Mouse (Mus musculus) ES-Bruce4 (cell line): ENCODE data around the gene Zeb2. TPM values are rescaled to one million over a fixed set of nuclear protein-coding genes. Genes with fewer than 3 reads are reported as not detected.

ENCODE experiments used
- H3K27ac ChIP-seq: 2 replicates; pipeline ENCODE4 v1.5.1; 2012; ENCODE audit warnings: low read length, inconsistent platforms; ENCODE audit not compliant: insufficient read depth
- H3K27me3 ChIP-seq: 2 replicates; pipeline ENCODE4 v1.6.1; 2012; ENCODE audit warnings: mild to moderate bottlenecking, low read length, inconsistent platforms; ENCODE audit not compliant: control insufficient read depth, poor library complexity, insufficient read depth, severe bottlenecking
- H3K36me3 ChIP-seq: 2 replicates; pipeline ENCODE4 v1.6.1; 2012; ENCODE audit warnings: inconsistent platforms, mild to moderate bottlenecking, low read length, moderate library complexity; ENCODE audit not compliant: control insufficient read depth, poor library complexity, insufficient read depth, severe bottlenecking
- H3K4me1 ChIP-seq: one replicate; pipeline ENCODE4 v1.8.1; 2011; ENCODE audit warnings: low read length; ENCODE audit not compliant: control insufficient read depth, insufficient read depth
- H3K4me3 ChIP-seq: 2 replicates; pipeline ENCODE4 v1.5.1; 2011; ENCODE audit warnings: low read depth, mild to moderate bottlenecking, low read length
- H3K9ac ChIP-seq: 2 replicates; pipeline ENCODE4 v1.6.1; 2012; ENCODE audit warnings: low read depth, mild to moderate bottlenecking, inconsistent platforms; ENCODE audit not compliant: poor library complexity, severe bottlenecking
- H3K9me3 ChIP-seq: replicated peaks from 2 replicates; pipeline ENCODE4 v1.6.1; 2012; ENCODE audit warnings: mild to moderate bottlenecking, low read length, inconsistent platforms; ENCODE audit not compliant: control insufficient read depth, poor library complexity, insufficient read depth, severe bottlenecking
- CTCF ChIP-seq: IDR thresholded peaks from one replicate; pipeline ENCODE4 v1.8.1; 2011; ENCODE audit warnings: low read depth, low read length
- EP300 ChIP-seq: IDR thresholded peaks from 2 replicates; pipeline ENCODE4 v1.6.1; 2011; ENCODE audit warnings: low read depth, low read length; ENCODE audit not compliant: insufficient read depth
- POLR2A ChIP-seq: IDR thresholded peaks from one replicate; pipeline ENCODE4 v1.8.1; 2011; ENCODE audit warnings: low read length; ENCODE audit not compliant: insufficient read depth
- polyA plus RNA-seq: library from polyadenylated mRNA; stranded (reverse); fragments of >200 nt; gene quantifications from 2 replicates; pipeline ENCODE4 v1.2.4, GENCODE M21; 2011; ENCODE audit warnings: low read depth; ENCODE audit not compliant: missing spikeins, insufficient read depth, insufficient read length

Zeb2 gene
- polyA plus RNA-seq, 1 experiment, result 2.1 TPM

GRCm38 (mm10) chr2:45054070-45055025 is 62.8 kb downstream of the Zeb2 start:
- no peak overlapping the region for H3K9ac ChIP-seq
- H3K36me3 ChIP-seq, result no peaks in the 10 kb centered on the region
- H3K27ac ChIP-seq, result no peak overlapping the region
- H3K4me3 ChIP-seq, result no peak overlapping the region
- TF ChIP-seq POLR2A (no peak), CTCF (no peak), EP300 (no peak)
- no peaks in the 10 kb centered on the region; the same call in 1 of the 2 replicates for H3K27me3 ChIP-seq
- H3K9me3 ChIP-seq, result no peaks in the 10 kb centered on the region
- no peaks in the 10 kb centered on the region for H3K4me1 ChIP-seq

DNA sequence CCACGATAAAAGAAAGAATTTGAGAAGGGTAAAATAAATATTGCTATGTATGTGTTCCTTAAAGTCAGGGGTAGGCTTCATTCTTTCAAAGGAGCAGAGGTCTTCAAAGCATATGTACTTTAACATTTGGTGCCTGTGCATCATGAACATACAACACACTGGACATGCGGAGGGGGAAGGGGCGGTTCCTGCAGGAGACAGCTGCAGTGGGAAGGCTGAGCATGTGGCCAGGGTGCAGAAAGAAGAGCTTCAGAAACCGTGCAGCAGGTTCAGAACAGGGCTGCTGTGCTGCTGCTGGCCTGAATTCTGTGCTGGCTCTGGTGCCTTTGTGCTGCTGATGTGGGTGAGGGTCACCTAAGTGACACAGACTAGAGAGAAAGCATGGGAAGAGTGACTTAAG is 64.6 kb downstream of the Zeb2 start:
- no peak overlapping the region for H3K9ac ChIP-seq
- no peaks in the 10 kb centered on the region for H3K9me3 ChIP-seq
- H3K4me1 ChIP-seq, result no peaks in the 10 kb centered on the region
- TF ChIP-seq CTCF, result no peak
- TF ChIP-seq EP300, result no peak
- no peak for TF ChIP-seq POLR2A
- H3K27ac ChIP-seq, result no peak overlapping the region
- H3K4me3 ChIP-seq, result no peak overlapping the region
- H3K27me3 ChIP-seq, result no peaks in the 10 kb centered on the region; the same call in 1 of the 2 replicates
- no peaks in the 10 kb centered on the region for H3K36me3 ChIP-seq

DNA sequence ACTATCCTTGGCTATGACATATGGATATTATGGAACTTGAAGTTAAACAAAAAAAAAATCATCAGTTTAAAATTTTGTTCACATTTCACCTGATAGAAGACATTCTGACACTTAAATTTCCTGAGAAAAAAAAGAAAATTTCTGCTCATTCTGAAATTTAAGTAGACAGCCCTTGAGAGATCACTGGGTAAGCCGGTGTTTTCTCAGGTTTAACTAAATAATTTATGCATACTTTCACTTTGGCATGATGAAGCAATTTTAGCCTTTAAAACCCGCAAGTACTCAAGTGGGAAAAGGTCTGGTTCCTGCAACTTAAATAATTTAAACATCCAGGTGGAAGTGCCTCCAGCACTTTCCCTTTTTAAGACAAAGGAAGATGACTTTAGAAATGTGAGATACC is 65.9 kb downstream of the Zeb2 start:
- Histone ChIP-seq H3K4me3 (no peak overlapping the region), H3K9me3 (no peaks in the 10 kb centered on the region), H3K36me3 (no peaks in the 10 kb centered on the region), H3K27ac (no peak overlapping the region), H3K9ac (no peak overlapping the region), H3K27me3 (no peaks in the 10 kb centered on the region; the same call in 1 of the 2 replicates), H3K4me1 (no peaks in the 10 kb centered on the region)
- TF ChIP-seq EP300 (no peak), CTCF (no peak), POLR2A (no peak)

DNA sequence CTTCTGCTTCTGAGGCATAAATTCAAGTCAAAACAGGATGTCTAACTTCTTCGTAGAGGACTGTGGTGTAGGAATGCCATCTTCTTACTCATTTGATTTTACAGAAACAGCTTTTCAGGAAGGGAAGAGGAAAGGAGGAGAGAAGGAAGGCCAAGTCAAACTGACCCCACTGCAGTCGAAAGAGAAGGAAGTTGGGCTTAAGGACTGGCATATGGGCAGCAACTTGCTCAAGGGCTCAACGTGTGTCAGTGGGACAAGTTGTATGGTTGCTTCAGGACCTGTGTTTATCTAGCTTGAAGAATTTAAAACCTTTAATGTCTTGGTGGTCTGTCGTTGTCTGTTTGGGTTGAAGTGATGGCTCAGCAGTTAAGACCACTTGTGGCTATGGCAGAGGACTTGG is 67.3 kb downstream of the Zeb2 start:
- Histone ChIP-seq H3K4me1 (no peaks in the 10 kb centered on the region), H3K27me3 (no peaks in the 10 kb centered on the region), H3K36me3 (no peaks in the 10 kb centered on the region), H3K9ac (no peak overlapping the region), H3K27ac (no peak overlapping the region), H3K9me3 (no peaks in the 10 kb centered on the region), H3K4me3 (no peak overlapping the region)
- no peak for TF ChIP-seq POLR2A
- no peak for TF ChIP-seq EP300

DNA sequence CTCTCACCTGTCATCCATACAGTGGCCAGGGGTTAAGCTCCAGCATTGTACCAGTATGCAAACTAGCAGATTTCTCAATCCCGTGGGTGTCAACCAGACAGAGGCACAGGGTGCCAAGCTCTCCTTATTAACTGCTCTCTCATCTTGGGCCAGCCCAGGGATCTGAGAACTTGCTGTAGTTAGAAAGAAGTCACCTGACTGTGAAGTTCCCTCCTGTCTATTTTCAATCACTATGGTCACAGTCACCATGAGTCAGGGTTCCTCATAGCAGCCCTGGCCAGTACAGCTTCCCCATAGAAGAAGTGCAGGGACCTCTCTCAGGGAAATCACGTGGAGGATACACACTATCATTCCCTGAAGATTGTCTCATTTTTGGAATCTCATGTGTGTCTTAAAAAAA is 67.9 kb downstream of the Zeb2 start:
- H3K27ac ChIP-seq, result no peak overlapping the region
- no peak overlapping the region for H3K4me3 ChIP-seq
- no peak overlapping the region for H3K9ac ChIP-seq
- H3K4me1 ChIP-seq, result no peaks in the 10 kb centered on the region
- H3K36me3 ChIP-seq, result no peaks in the 10 kb centered on the region
- TF ChIP-seq CTCF (no peak), EP300 (no peak), POLR2A (no peak)
- no peaks in the 10 kb centered on the region for H3K9me3 ChIP-seq
- H3K27me3 ChIP-seq, result no peaks in the 10 kb centered on the region

GRCm38 (mm10) chr2:45040706-45041312 is 76.4 kb downstream of the Zeb2 start:
- TF ChIP-seq POLR2A (no peak), EP300 (no peak), CTCF (no peak)
- Histone ChIP-seq H3K4me3 (no peak overlapping the region), H3K36me3 (no peaks in the 10 kb centered on the region), H3K9me3 (no peaks in the 10 kb centered on the region), H3K9ac (no peak overlapping the region), H3K4me1 (no peaks in the 10 kb centered on the region), H3K27me3 (0 out of 2 replicates have a peak, but pooled peaks cover 1% of the 10 kb centered on the region), H3K27ac (no peak overlapping the region)
